Mouse (Mus musculus) heart, postnatal 0 days (tissue): ENCODE results near the gene Zfr2.

Experiments
- CTCF ChIP-seq: IDR thresholded peaks from 2 replicates; pipeline ENCODE4 v1.5.1; 2016; ENCODE audit warnings: antibody characterized with exemption, control low read depth, low read depth
- EP300 ChIP-seq: IDR thresholded peaks from 2 replicates; pipeline ENCODE4 v1.6.1; 2016; ENCODE audit warnings: antibody characterized with exemption, low read depth

DNA sequence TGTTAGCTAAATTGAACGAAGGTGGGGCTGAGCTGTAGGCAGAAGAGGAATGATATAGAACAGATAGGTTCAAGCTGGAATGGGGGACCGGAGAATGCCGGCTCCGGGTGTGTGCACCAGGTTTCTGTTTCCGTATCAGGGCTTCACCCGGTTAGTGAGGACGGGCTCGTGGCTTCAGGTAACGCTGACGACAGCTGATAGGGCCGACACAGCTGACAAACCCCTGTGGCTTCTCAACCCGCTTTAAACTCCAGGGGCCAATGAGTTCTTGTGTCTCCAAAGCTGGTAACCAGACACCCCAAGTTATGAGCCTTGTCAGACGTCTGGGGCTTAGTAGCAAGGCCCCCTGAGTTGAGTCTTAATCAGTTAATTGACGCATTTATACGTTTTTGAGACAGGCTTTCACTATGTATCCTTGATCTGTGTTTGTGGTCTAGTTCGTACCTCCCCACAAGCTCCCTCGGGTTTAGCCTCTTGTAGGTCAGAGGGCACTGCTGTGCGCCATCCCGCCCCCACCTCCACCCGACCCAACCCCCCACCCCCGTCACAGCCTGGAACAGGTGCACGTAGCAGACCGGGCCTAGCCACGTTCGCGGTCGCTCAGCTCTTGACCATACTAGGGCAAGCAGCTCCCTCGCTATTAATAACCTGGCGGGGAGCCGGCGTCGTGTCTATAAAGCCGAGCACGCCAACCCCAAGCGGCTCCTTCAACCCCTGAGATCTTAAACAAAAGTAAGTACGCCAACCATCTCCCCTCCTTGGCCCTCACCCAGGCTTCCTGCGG, 38.8 kb upstream of the Zfr2 start:
- no peak for TF ChIP-seq CTCF
- peak; percentile 91 for TF ChIP-seq EP300
